Mouse (Mus musculus) intestine, postnatal 0 days (tissue): ENCODE results near the gene Spice1. TPM values are rescaled to one million over a fixed set of nuclear protein-coding genes. Genes with fewer than 3 reads are reported as not detected.

ENCODE experiments used
- ATAC-seq: fragments of 200-750 bp; cut with Nextera tagmentation; 2 replicates; pipeline ENCODE4 v1.8.0; 2017; ENCODE audit warnings: mild to moderate bottlenecking, moderate TSS enrichment, moderate library complexity
- H3K27ac ChIP-seq: fragments of 300-500 bp; sonication (generic); 2 replicates; pipeline ENCODE4 v1.5.1; 2014; ENCODE audit warnings: mild to moderate bottlenecking, low read depth, low read length, moderate library complexity
- H3K27me3 ChIP-seq: fragments of 300-500 bp; sonication (generic); replicated peaks from 2 replicates; pipeline ENCODE4 v1.6.1; 2014; ENCODE audit warnings: low read length, mixed read lengths; ENCODE audit not compliant: control insufficient read depth, insufficient read depth
- H3K36me3 ChIP-seq: fragments of 300-500 bp; sonication (generic); 2 replicates; pipeline ENCODE4 v1.6.1; 2014; ENCODE audit warnings: mild to moderate bottlenecking, moderate library complexity; ENCODE audit not compliant: control insufficient read depth, insufficient read depth
- H3K4me1 ChIP-seq: fragments of 300-500 bp; sonication (generic); replicated peaks from 2 replicates; pipeline ENCODE4 v1.6.1; 2014; ENCODE audit warnings: antibody characterized with exemption, low read length, mixed read lengths; ENCODE audit not compliant: control insufficient read depth, insufficient read depth
- H3K4me2 ChIP-seq: fragments of 300-500 bp; sonication (generic); replicated peaks from 2 replicates; pipeline ENCODE4 v1.6.1; 2014; ENCODE audit warnings: low read depth, mild to moderate bottlenecking, moderate library complexity
- H3K4me3 ChIP-seq: fragments of 300-500 bp; sonication (generic); 2 replicates; pipeline ENCODE4 v1.5.1; 2014; ENCODE audit warnings: low read depth, low read length
- H3K9ac ChIP-seq: fragments of 300-500 bp; sonication (generic); 2 replicates; pipeline ENCODE4 v1.6.1; 2014; ENCODE audit warnings: mild to moderate bottlenecking, low read depth, low read length
- H3K9me3 ChIP-seq: fragments of 300-500 bp; sonication (generic); 2 replicates; pipeline ENCODE4 v1.6.1; 2016; ENCODE audit warnings: mixed run types; ENCODE audit not compliant: control insufficient read depth
- CTCF ChIP-seq: sonication (generic); IDR thresholded peaks from 2 replicates; pipeline ENCODE4 v1.5.1; 2016; ENCODE audit warnings: low read depth, mild to moderate bottlenecking, control low read depth, antibody characterized with exemption, moderate library complexity
- WGBS: fragments of 180-500 bp; shearing (Covaris S2); extraction: QIAGEN DNeasy Blood & Tissue Kit; methylation state at CpG from one replicate; pipeline ENCODE4 v1.1.7; 2014; 5-methylcytosine and 5-hydroxymethylcytosine counted together
- polyA plus RNA-seq: library from polyadenylated mRNA; unstranded; fragments of >200 nt; fragmentation: Nextera tagmentation; extraction: Ambion mirVana; gene quantifications from 2 replicates; pipeline ENCODE4 v1.2.1, GENCODE M21; 2015

The Spice1 gene
- polyA plus RNA-seq, 1 experiment from 2014 or later = 4.2 TPM

GRCm38 (mm10) chr16:44435481-44435880 lies 88.6 kb downstream of the Spice1 start:
- no peak for ATAC-seq
- peak; percentile 56 for TF ChIP-seq CTCF
- Histone ChIP-seq H3K9me3 (no peaks in the 10 kb centered on the region), H3K4me1 (no peaks in the 10 kb centered on the region), H3K9ac (no peak overlapping the region), H3K27ac (no peak overlapping the region), H3K36me3 (no peaks in the 10 kb centered on the region), H3K4me3 (no peak overlapping the region), H3K27me3 (no peaks in the 10 kb centered on the region), H3K4me2 (no peak overlapping the region)
- 58% methylated on average over 4 of the region's 4 CpGs for WGBS

Other genes starting within 250 kb of the Spice1 start
- 60.7 and 62.6 TPM in 2 replicates for gene Atp6v1a, start 207.4 kb upstream of the Spice1 start, polyA plus RNA-seq
- 38.6 and 40.1 TPM in 2 replicates for gene Naa50, start 207.3 kb upstream of the Spice1 start, polyA plus RNA-seq
- 2.1 and 2.3 TPM in 2 replicates for gene Usf3, start 173.9 kb upstream of the Spice1 start, polyA plus RNA-seq
- gene Sidt1, start 13.9 kb upstream of the Spice1 start, polyA plus RNA-seq = 1.1 and 1.2 TPM in 2 replicates
- not detected in 2 replicates for gene Cfap44, start 47.7 kb downstream of the Spice1 start, polyA plus RNA-seq
- gene Boc, start 211.8 kb downstream of the Spice1 start, polyA plus RNA-seq = 3.1 and 3.6 TPM in 2 replicates